Mouse (Mus musculus) megakaryocyte, embryonic 14.5 days (primary cell): ENCODE data around the gene Ccdc60.

Experiments used
- FLI1 ChIP-seq: IDR thresholded peaks from 2 replicates; pipeline ENCODE4 v1.6.1; 2012; ENCODE audit warnings: low read length, inconsistent platforms, mixed read lengths
- GATA1 ChIP-seq: IDR thresholded peaks from 3 replicates; pipeline ENCODE4 v1.6.1; 2012; ENCODE audit warnings: mixed read lengths, low read length, inconsistent platforms, borderline replicate concordance

DNA sequence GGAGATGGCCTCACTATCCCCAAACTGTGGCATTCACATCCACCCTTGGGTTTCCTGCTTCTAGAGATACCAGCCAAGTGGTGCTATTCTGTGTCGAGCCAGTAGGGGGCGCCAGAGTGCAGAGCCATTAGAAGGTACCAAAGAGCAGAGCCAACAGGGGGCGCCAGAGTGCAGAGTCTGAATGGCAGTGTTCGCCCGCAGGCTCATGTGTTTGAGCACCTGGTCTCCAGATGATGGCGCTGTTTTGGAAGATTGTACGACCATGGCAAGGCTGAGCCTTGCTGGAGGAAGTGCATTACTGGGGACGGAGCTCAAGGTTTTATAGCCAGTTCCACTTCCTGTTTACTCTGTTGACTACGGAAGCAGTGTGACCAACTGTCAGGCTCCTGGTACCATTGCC is 172.2 kb downstream of the Ccdc60 start:
- no peak for TF ChIP-seq GATA1
- no peak for TF ChIP-seq FLI1
